Mouse (Mus musculus) heart, embryonic 10.5 days (tissue): ENCODE measurements around the gene Pygm. TPM values are rescaled to one million over a fixed set of nuclear protein-coding genes. Genes with fewer than 3 reads are reported as not detected.

Source experiments
- DNase-seq: peaks from one replicate; pipeline ENCODE4 v3.0.0-alpha.2; 2017; ENCODE audit warnings: low spot score
- H3K27ac ChIP-seq: fragments of 300-500 bp; sonication (generic); 2 replicates; pipeline ENCODE4 v1.5.1; 2016; ENCODE audit warnings: mild to moderate bottlenecking
- H3K27me3 ChIP-seq: fragments of 300-500 bp; sonication (generic); 2 replicates; pipeline ENCODE4 v1.6.1; 2016; ENCODE audit warnings: mild to moderate bottlenecking; ENCODE audit not compliant: poor library complexity, insufficient read depth, severe bottlenecking
- H3K36me3 ChIP-seq: fragments of 300-500 bp; sonication (generic); 2 replicates; pipeline ENCODE4 v1.6.1; 2016; ENCODE audit warnings: mild to moderate bottlenecking, moderate library complexity
- H3K4me1 ChIP-seq: fragments of 300-500 bp; sonication (generic); 2 replicates; pipeline ENCODE4 v1.6.1; 2016; ENCODE audit warnings: mild to moderate bottlenecking
- H3K4me3 ChIP-seq: fragments of 300-500 bp; sonication (generic); 2 replicates; pipeline ENCODE4 v1.5.1; 2016; ENCODE audit warnings: mild to moderate bottlenecking, moderate library complexity
- H3K9me3 ChIP-seq: fragments of 300-500 bp; sonication (generic); 2 replicates; pipeline ENCODE4 v1.6.1; 2016; ENCODE audit warnings: mild to moderate bottlenecking, moderate library complexity
- WGBS: fragments of 180-500 bp; shearing (Covaris S2); methylation state at CpG from one replicate; pipeline ENCODE4 v1.1.7; 2016; 5-methylcytosine and 5-hydroxymethylcytosine counted together
- polyA plus RNA-seq: library from polyadenylated mRNA; unstranded; fragments of >200 nt; fragmentation: Nextera tagmentation; extraction: Ambion mirVana; gene quantifications from 2 replicates; pipeline ENCODE4 v1.2.1, GENCODE M21; 2016

The Pygm gene
- polyA plus RNA-seq, 1 experiment from 2014 or later = 103 TPM

- Histone ChIP-seq H3K27me3 (peaks cover 14% of the 10 kb centered on the region; the same call in 1 of the 2 replicates), H3K9me3 (no peaks in the 10 kb centered on the region), H3K4me3 (no peak overlapping the region), H3K36me3 (peaks cover 67% of the 10 kb centered on the region), H3K27ac (no peak overlapping the region), H3K4me1 (peaks cover 27% of the 10 kb centered on the region)
- DNase-seq = no peak
- WGBS = 87% methylated on average over 16 of the region's 16 CpGs
Observed at GRCm38 (mm10) chr19:6393637-6394036, 9.4 kb downstream of the Pygm start.

- H3K27ac ChIP-seq = no peak overlapping the region
- no peak overlapping the region for H3K4me3 ChIP-seq
- DNase-seq = no peak
- peaks cover 19% of the 10 kb centered on the region for H3K27me3 ChIP-seq
- H3K36me3 ChIP-seq = peaks cover 41% of the 10 kb centered on the region
- H3K9me3 ChIP-seq = no peaks in the 10 kb centered on the region
- 92% methylated on average over 5 of the region's 5 CpGs for WGBS
- peaks cover 36% of the 10 kb centered on the region for H3K4me1 ChIP-seq
Observed at GRCm38 (mm10) chr19:6396237-6396636, 12.0 kb downstream of the Pygm start.

- H3K9me3 ChIP-seq = no peaks in the 10 kb centered on the region
- H3K27ac ChIP-seq = no peak overlapping the region
- 82% methylated on average over 22 of the region's 22 CpGs for WGBS
- peaks cover 33% of the 10 kb centered on the region for H3K27me3 ChIP-seq
- H3K4me3 ChIP-seq = peak overlapping the region; percentile 78
- H3K4me1 ChIP-seq = peaks cover 50% of the 10 kb centered on the region
- no peak for DNase-seq
- H3K36me3 ChIP-seq = peaks cover 27% of the 10 kb centered on the region
Observed at GRCm38 (mm10) chr19:6397582-6398249, 13.5 kb downstream of the Pygm start.

GRCm38 (mm10) chr19:6398447-6399284, 14.5 kb downstream of the Pygm start:
- Histone ChIP-seq H3K27me3 (peaks cover 41% of the 10 kb centered on the region), H3K4me1 (peaks cover 59% of the 10 kb centered on the region), H3K4me3 (peak overlapping the region; percentile 78), H3K27ac (peak overlapping the region; percentile 90), H3K36me3 (peaks cover 18% of the 10 kb centered on the region), H3K9me3 (no peaks in the 10 kb centered on the region)
- under 1% methylated on average over 39 of the region's 39 CpGs for WGBS
- peak; percentile 90 for DNase-seq

GRCm38 (mm10) chr19:6399285-6400095, 15.3 kb downstream of the Pygm start, which contains the start of gene Rasgrp2:
Rasgrp2 (plus strand) TSS chr19:6399340.
- H3K27ac ChIP-seq = peak within 1 kb of the TSS; percentile 90
- H3K4me1 ChIP-seq = peaks cover 62% of the 10 kb centered on the region
- peak within 1 kb of the TSS; percentile 78 for H3K4me3 ChIP-seq
- WGBS = 1% methylated on average over 78 of the region's 87 CpGs
- peaks cover 41% of the 10 kb centered on the region for H3K27me3 ChIP-seq
- no peaks in the 10 kb centered on the region for H3K9me3 ChIP-seq
- H3K36me3 ChIP-seq = peaks cover 13% of the 10 kb centered on the region
- DNase-seq = no peak

- Histone ChIP-seq H3K4me3 (peak overlapping the region; percentile 78), H3K4me1 (peaks cover 62% of the 10 kb centered on the region), H3K27ac (peak overlapping the region; percentile 90), H3K27me3 (peaks cover 41% of the 10 kb centered on the region), H3K9me3 (no peaks in the 10 kb centered on the region), H3K36me3 (peaks cover 11% of the 10 kb centered on the region)
- WGBS = 3% methylated on average over 29 of the region's 29 CpGs
- DNase-seq = no peak
Observed at GRCm38 (mm10) chr19:6400096-6401086, 16.2 kb downstream of the Pygm start.

GRCm38 (mm10) chr19:6401131-6401815, 17.1 kb downstream of the Pygm start:
- Histone ChIP-seq H3K36me3 (peaks cover 6% of the 10 kb centered on the region), H3K9me3 (no peaks in the 10 kb centered on the region), H3K27ac (peak overlapping the region; percentile 63), H3K27me3 (peaks cover 41% of the 10 kb centered on the region), H3K4me1 (peaks cover 62% of the 10 kb centered on the region), H3K4me3 (peak overlapping the region; percentile 78)
- DNase-seq = peak; percentile 86
- WGBS = under 1% methylated on average over 32 of the region's 32 CpGs

- peaks cover 41% of the 10 kb centered on the region for H3K27me3 ChIP-seq
- DNase-seq = no peak
Observed at GRCm38 (mm10) chr19:6401951-6402350, 17.8 kb downstream of the Pygm start.

GRCm38 (mm10) chr19:6403869-6404268, 19.7 kb downstream of the Pygm start:
- peaks cover 50% of the 10 kb centered on the region for H3K4me1 ChIP-seq
- no peak overlapping the region for H3K4me3 ChIP-seq
- H3K27ac ChIP-seq = no peak overlapping the region
- 77% methylated on average over 10 of the region's 10 CpGs for WGBS
- H3K36me3 ChIP-seq = no peaks in the 10 kb centered on the region; the same call in 1 of the 2 replicates
- DNase-seq = no peak
- H3K27me3 ChIP-seq = peaks cover 37% of the 10 kb centered on the region
- H3K9me3 ChIP-seq = no peaks in the 10 kb centered on the region

More at GRCm38 (mm10) chr19:6401951-6402350, 17.8 kb downstream of the Pygm start:
- Histone ChIP-seq H3K9me3 (no peaks in the 10 kb centered on the region), H3K27ac (peak overlapping the region; percentile 63; the same call in 1 of the 2 replicates), H3K4me1 (peaks cover 62% of the 10 kb centered on the region), H3K36me3 (peaks cover 4% of the 10 kb centered on the region), H3K4me3 (peak overlapping the region; percentile 78)
- WGBS = 4% methylated on average over 9 of the region's 9 CpGs

GRCm38 (mm10) chr19:6405433-6405832, 21.2 kb downstream of the Pygm start:
- Histone ChIP-seq H3K27me3 (peaks cover 30% of the 10 kb centered on the region), H3K27ac (no peak overlapping the region), H3K36me3 (no peaks in the 10 kb centered on the region; the same call in 1 of the 2 replicates), H3K9me3 (no peaks in the 10 kb centered on the region), H3K4me3 (no peak overlapping the region), H3K4me1 (peaks cover 34% of the 10 kb centered on the region)
- WGBS = 72% methylated on average over 10 of the region's 10 CpGs
- DNase-seq = no peak

GRCm38 (mm10) chr19:6407109-6407508, 22.9 kb downstream of the Pygm start:
- no peaks in the 10 kb centered on the region; the same call in 1 of the 2 replicates for H3K36me3 ChIP-seq
- H3K27ac ChIP-seq = peak overlapping the region; percentile 3; the same call in 1 of the 2 replicates
- peaks cover 15% of the 10 kb centered on the region for H3K27me3 ChIP-seq
- DNase-seq = no peak
- no peak overlapping the region for H3K4me3 ChIP-seq
- no peaks in the 10 kb centered on the region for H3K9me3 ChIP-seq
- peaks cover 18% of the 10 kb centered on the region for H3K4me1 ChIP-seq
- WGBS = 80% methylated on average over 8 of the region's 8 CpGs
